Mouse (Mus musculus) limb, embryonic 15.5 days (tissue): ENCODE data around the gene Pard6b. TPM values are rescaled to one million over a fixed set of nuclear protein-coding genes. Genes with fewer than 3 reads are reported as not detected.

Experiments
- ATAC-seq: fragments of 200-750 bp; cut with Nextera tagmentation; 2 replicates; pipeline ENCODE4 v1.8.0; 2017; ENCODE audit warnings: low read depth, moderate TSS enrichment; ENCODE audit not compliant: insufficient number of reproducible peaks, low FRiP score, low TSS enrichment
- H3K27ac ChIP-seq: fragments of 300-500 bp; sonication (generic); 2 replicates; pipeline ENCODE4 v1.5.1; 2015; ENCODE audit warnings: moderate library complexity, mild to moderate bottlenecking, inconsistent platforms
- H3K27me3 ChIP-seq: fragments of 300-500 bp; sonication (generic); 2 replicates; pipeline ENCODE4 v1.6.1; 2015; ENCODE audit warnings: inconsistent platforms
- H3K36me3 ChIP-seq: fragments of 300-500 bp; sonication (generic); 2 replicates; pipeline ENCODE4 v1.6.1; 2015; ENCODE audit warnings: inconsistent platforms
- H3K4me1 ChIP-seq: fragments of 300-500 bp; sonication (generic); 2 replicates; pipeline ENCODE4 v1.6.1; 2015; ENCODE audit warnings: inconsistent platforms
- H3K4me2 ChIP-seq: fragments of 300-500 bp; sonication (generic); 2 replicates; pipeline ENCODE4 v1.6.1; 2015; ENCODE audit warnings: mild to moderate bottlenecking, inconsistent platforms
- H3K4me3 ChIP-seq: fragments of 300-500 bp; sonication (generic); 2 replicates; pipeline ENCODE4 v1.5.1; 2015; ENCODE audit warnings: mild to moderate bottlenecking, inconsistent platforms
- H3K9ac ChIP-seq: fragments of 300-500 bp; sonication (generic); 2 replicates; pipeline ENCODE4 v1.6.1; 2015; ENCODE audit warnings: inconsistent platforms
- H3K9me3 ChIP-seq: fragments of 300-500 bp; sonication (generic); 2 replicates; pipeline ENCODE4 v1.6.1; 2016; ENCODE audit warnings: inconsistent platforms
- WGBS: fragments of 180-500 bp; shearing (Covaris S2); methylation state at CpG from one replicate; pipeline ENCODE4 v1.1.7; 2015; 5-methylcytosine and 5-hydroxymethylcytosine counted together
- microRNA-seq: library from miRNA; unstranded; fragments of <30 nt; microRNA quantifications from one replicate; pipeline ENCODE4, GENCODE M21; 2016
- polyA plus RNA-seq: library from polyadenylated mRNA; unstranded; fragments of >200 nt; fragmentation: Nextera tagmentation; extraction: Ambion mirVana; gene quantifications from 2 replicates; pipeline ENCODE4 v1.2.1, GENCODE M21; 2015

The Pard6b gene
- polyA plus RNA-seq, 1 experiment from 2014 or later: 3.8 TPM

GRCm38 (mm10) chr2:168147722-168148432 lies 67.1 kb downstream of the Pard6b start:
- Histone ChIP-seq H3K9ac (no peak overlapping the region), H3K27ac (no peak overlapping the region), H3K27me3 (no peaks in the 10 kb centered on the region), H3K9me3 (no peaks in the 10 kb centered on the region), H3K4me1 (peaks cover 15% of the 10 kb centered on the region), H3K4me3 (no peak overlapping the region), H3K36me3 (no peaks in the 10 kb centered on the region), H3K4me2 (no peak overlapping the region)
- 75% methylated on average over 22 of the region's 22 CpGs for WGBS
- no peak for ATAC-seq

GRCm38 (mm10) chr2:168149241-168149640 lies 68.4 kb downstream of the Pard6b start:
- H3K9me3 ChIP-seq: no peaks in the 10 kb centered on the region
- H3K36me3 ChIP-seq: no peaks in the 10 kb centered on the region
- no peaks in the 10 kb centered on the region for H3K27me3 ChIP-seq
- no peak overlapping the region for H3K4me3 ChIP-seq
- ATAC-seq: no peak
- H3K27ac ChIP-seq: no peak overlapping the region
- 87% methylated on average over 8 of the region's 8 CpGs for WGBS
- H3K9ac ChIP-seq: no peak overlapping the region
- H3K4me1 ChIP-seq: peaks cover 19% of the 10 kb centered on the region
- H3K4me2 ChIP-seq: no peak overlapping the region

Small RNA genes lying within 50 kb of the gene (microRNA-seq; reads per million reads assigned to microRNA genes)
- not detected for gene Gm24327

Other genes starting within 250 kb of the Pard6b start
- 50.2 and 55.6 TPM in 2 replicates for gene Ptpn1, start 148.9 kb upstream of the Pard6b start, polyA plus RNA-seq
- gene Ripor3, start 70.4 kb upstream of the Pard6b start, polyA plus RNA-seq: 7.9 and 9.2 TPM in 2 replicates
- gene Adnp, start 126.1 kb downstream of the Pard6b start, polyA plus RNA-seq: 3.1 and 3.6 TPM in 2 replicates
- gene Gm20716, start 149.4 kb downstream of the Pard6b start, polyA plus RNA-seq: 13.4 and 17.7 TPM in 2 replicates
- gene Dpm1, start 149.6 kb downstream of the Pard6b start, polyA plus RNA-seq: 90.4 and 92.1 TPM in 2 replicates
- 5.5 and 6.8 TPM in 2 replicates for gene Mocs3, start 149.6 kb downstream of the Pard6b start, polyA plus RNA-seq
- 0.86 and 1.4 TPM in 2 replicates for gene Kcng1, start 200.7 kb downstream of the Pard6b start, polyA plus RNA-seq